Mouse (Mus musculus): ENCODE results near the gene Hoga1. TPM values are rescaled to one million over a fixed set of nuclear protein-coding genes. Genes with fewer than 3 reads are reported as not detected.

Gene Hoga1
- polyA plus RNA-seq, 1 experiment from 2014 or later: 1.2 TPM

- Histone ChIP-seq H3K9ac (replicated peaks; ENCODE audit: low read length) (no peak overlapping the region), H3K36me3 (replicated peaks; ENCODE audit: control insufficient read depth, insufficient read depth, low read depth, low read length) (no peaks in the 10 kb centered on the region), H3K9me3 (replicated peaks; ENCODE audit: control insufficient read depth, low read length) (no peaks in the 10 kb centered on the region), H3K4me1 (ENCODE audit: control insufficient read depth, insufficient read depth, low read length) (peaks cover 2% of the 10 kb centered on the region; the same call in 1 of the 2 replicates), H3K27me3 (ENCODE audit: control insufficient read depth, insufficient read depth, low read length) (no peaks in the 10 kb centered on the region), H3K4me3 (ENCODE audit: low read depth, low read length) (no peak overlapping the region), H3K4me2 (ENCODE audit: low read depth, low read length) (no peak overlapping the region), H3K27ac (replicated peaks; ENCODE audit: low read depth, low read length) (no peak overlapping the region)
- no peak for DNase-seq (ENCODE audit: low spot score)
- WGBS: 75% methylated on average over 3 of the region's 3 CpGs
- ATAC-seq (replicated peaks; ENCODE audit: insufficient number of reproducible peaks, low FRiP score, low TSS enrichment, low read depth): no peak
These were observed 39.8 kb upstream of the Hoga1 start for GRCm38 (mm10) chr19:42005616-42006015.

DNA sequence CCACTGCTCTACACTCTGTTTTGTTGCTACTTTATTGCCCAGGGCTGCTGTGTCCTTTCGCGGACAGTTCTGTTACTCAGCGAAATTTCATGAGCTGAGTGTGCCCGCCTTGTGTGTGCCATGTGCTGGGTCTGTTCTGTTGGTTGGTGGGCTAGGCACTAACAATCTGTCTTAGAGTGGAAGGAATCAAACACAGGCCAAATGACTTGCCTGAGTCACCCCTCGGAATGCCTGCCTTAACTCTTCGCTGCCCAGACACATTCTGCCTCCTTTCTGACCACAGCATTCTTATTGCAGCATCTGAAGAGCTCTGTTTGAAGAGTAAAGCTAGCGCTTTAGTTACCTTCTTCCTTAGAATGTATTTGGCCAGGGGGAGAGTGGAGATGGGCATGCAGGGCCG, 38.8 kb upstream of the Hoga1 start:
- WGBS: 66% methylated on average over 8 of the region's 8 CpGs
- ATAC-seq (replicated peaks; ENCODE audit: insufficient number of reproducible peaks, low FRiP score, low TSS enrichment, low read depth) (no peak), DNase-seq (ENCODE audit: low spot score) (no peak)
- Histone ChIP-seq H3K9ac (replicated peaks; ENCODE audit: low read length) (no peak overlapping the region), H3K4me1 (ENCODE audit: control insufficient read depth, insufficient read depth, low read length) (peaks cover 2% of the 10 kb centered on the region; the same call in 1 of the 2 replicates), H3K27ac (replicated peaks; ENCODE audit: low read depth, low read length) (no peak overlapping the region), H3K27me3 (ENCODE audit: control insufficient read depth, insufficient read depth, low read length) (no peaks in the 10 kb centered on the region), H3K4me3 (ENCODE audit: low read depth, low read length) (no peak overlapping the region), H3K9me3 (replicated peaks; ENCODE audit: control insufficient read depth, low read length) (no peaks in the 10 kb centered on the region), H3K4me2 (ENCODE audit: low read depth, low read length) (no peak overlapping the region), H3K36me3 (replicated peaks; ENCODE audit: control insufficient read depth, insufficient read depth, low read depth, low read length) (no peaks in the 10 kb centered on the region)

DNA sequence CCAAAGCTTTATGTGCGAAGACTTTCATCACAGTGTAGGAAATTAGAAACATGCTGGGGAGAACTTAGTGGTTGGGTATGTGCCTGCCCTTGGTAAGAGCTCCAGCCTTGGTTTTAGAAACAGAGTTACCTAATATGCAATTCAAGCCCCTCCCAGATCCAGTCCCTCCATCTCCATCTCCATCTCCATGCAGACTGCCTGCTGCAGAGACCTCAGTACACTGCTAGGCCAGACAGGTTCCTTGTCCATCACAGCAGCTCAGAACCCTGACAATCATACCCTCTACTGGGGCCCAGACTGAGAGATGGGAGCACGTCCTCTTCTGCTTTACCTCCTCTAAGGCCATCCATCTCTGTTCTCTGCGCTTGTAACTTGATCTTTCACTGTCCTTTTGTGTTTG, 36.8 kb upstream of the Hoga1 start:
- no peak overlapping the region for H3K4me3 ChIP-seq (ENCODE audit: low read depth, low read length)
- no peak overlapping the region for H3K27ac ChIP-seq (replicated peaks; ENCODE audit: low read depth, low read length)
- H3K9me3 ChIP-seq (replicated peaks; ENCODE audit: control insufficient read depth, low read length): no peaks in the 10 kb centered on the region
- ATAC-seq (replicated peaks; ENCODE audit: insufficient number of reproducible peaks, low FRiP score, low TSS enrichment, low read depth): no peak
- no peak for DNase-seq (ENCODE audit: low spot score)
- 45% methylated on average over 3 of the region's 3 CpGs for WGBS
- H3K36me3 ChIP-seq (replicated peaks; ENCODE audit: control insufficient read depth, insufficient read depth, low read depth, low read length): no peaks in the 10 kb centered on the region
- H3K4me1 ChIP-seq (ENCODE audit: control insufficient read depth, insufficient read depth, low read length): peaks cover 2% of the 10 kb centered on the region; the same call in 1 of the 2 replicates
- H3K27me3 ChIP-seq (ENCODE audit: control insufficient read depth, insufficient read depth, low read length): no peaks in the 10 kb centered on the region
- no peak overlapping the region for H3K4me2 ChIP-seq (ENCODE audit: low read depth, low read length)
- no peak overlapping the region for H3K9ac ChIP-seq (replicated peaks; ENCODE audit: low read length)

GRCm38 (mm10) chr19:42009067-42009466, 36.3 kb upstream of the Hoga1 start:
- H3K27ac ChIP-seq (replicated peaks; ENCODE audit: low read depth, low read length): no peak overlapping the region
- DNase-seq (ENCODE audit: low spot score): no peak
- peaks cover 2% of the 10 kb centered on the region; the same call in 1 of the 2 replicates for H3K4me1 ChIP-seq (ENCODE audit: control insufficient read depth, insufficient read depth, low read length)

GRCm38 (mm10) chr19:42010436-42010835, 35.0 kb upstream of the Hoga1 start:
- DNase-seq (ENCODE audit: low spot score): no peak
- peaks cover 2% of the 10 kb centered on the region; the same call in 1 of the 2 replicates for H3K4me1 ChIP-seq (ENCODE audit: control insufficient read depth, insufficient read depth, low read length)
- 70% methylated on average over 4 of the region's 4 CpGs for WGBS
- no peaks in the 10 kb centered on the region for H3K9me3 ChIP-seq (replicated peaks; ENCODE audit: control insufficient read depth, low read length)
- H3K36me3 ChIP-seq (replicated peaks; ENCODE audit: control insufficient read depth, insufficient read depth, low read depth, low read length): no peaks in the 10 kb centered on the region
- no peak overlapping the region for H3K4me2 ChIP-seq (ENCODE audit: low read depth, low read length)
- no peak overlapping the region for H3K27ac ChIP-seq (replicated peaks; ENCODE audit: low read depth, low read length)
- ATAC-seq (replicated peaks; ENCODE audit: insufficient number of reproducible peaks, low FRiP score, low TSS enrichment, low read depth): no peak
- no peak overlapping the region for H3K4me3 ChIP-seq (ENCODE audit: low read depth, low read length)
- H3K27me3 ChIP-seq (ENCODE audit: control insufficient read depth, insufficient read depth, low read length): no peaks in the 10 kb centered on the region
- H3K9ac ChIP-seq (replicated peaks; ENCODE audit: low read length): no peak overlapping the region; the same call in 1 of the 2 replicates

More at GRCm38 (mm10) chr19:42009067-42009466, 36.3 kb upstream of the Hoga1 start:
- Histone ChIP-seq H3K4me3 (ENCODE audit: low read depth, low read length) (no peak overlapping the region), H3K9me3 (replicated peaks; ENCODE audit: control insufficient read depth, low read length) (no peaks in the 10 kb centered on the region), H3K9ac (replicated peaks; ENCODE audit: low read length) (no peak overlapping the region), H3K36me3 (replicated peaks; ENCODE audit: control insufficient read depth, insufficient read depth, low read depth, low read length) (no peaks in the 10 kb centered on the region), H3K4me2 (ENCODE audit: low read depth, low read length) (no peak overlapping the region), H3K27me3 (ENCODE audit: control insufficient read depth, insufficient read depth, low read length) (no peaks in the 10 kb centered on the region)
- no peak for ATAC-seq (replicated peaks; ENCODE audit: insufficient number of reproducible peaks, low FRiP score, low TSS enrichment, low read depth)
- WGBS: 46% methylated on average over 7 of the region's 7 CpGs

- Histone ChIP-seq H3K27me3 (ENCODE audit: control insufficient read depth, insufficient read depth, low read length) (no peaks in the 10 kb centered on the region), H3K9ac (replicated peaks; ENCODE audit: low read length) (no peak overlapping the region), H3K36me3 (replicated peaks; ENCODE audit: control insufficient read depth, insufficient read depth, low read depth, low read length) (no peaks in the 10 kb centered on the region), H3K4me3 (ENCODE audit: low read depth, low read length) (no peak overlapping the region), H3K4me2 (ENCODE audit: low read depth, low read length) (no peak overlapping the region), H3K4me1 (ENCODE audit: control insufficient read depth, insufficient read depth, low read length) (peaks cover 2% of the 10 kb centered on the region; the same call in 1 of the 2 replicates), H3K9me3 (replicated peaks; ENCODE audit: control insufficient read depth, low read length) (no peaks in the 10 kb centered on the region), H3K27ac (replicated peaks; ENCODE audit: low read depth, low read length) (no peak overlapping the region)
- DNase-seq (ENCODE audit: low spot score) (no peak), ATAC-seq (replicated peaks; ENCODE audit: insufficient number of reproducible peaks, low FRiP score, low TSS enrichment, low read depth) (no peak)
- WGBS: 80% methylated on average over 7 of the region's 7 CpGs
These were observed 34.3 kb upstream of the Hoga1 start for GRCm38 (mm10) chr19:42011123-42011522.

DNA sequence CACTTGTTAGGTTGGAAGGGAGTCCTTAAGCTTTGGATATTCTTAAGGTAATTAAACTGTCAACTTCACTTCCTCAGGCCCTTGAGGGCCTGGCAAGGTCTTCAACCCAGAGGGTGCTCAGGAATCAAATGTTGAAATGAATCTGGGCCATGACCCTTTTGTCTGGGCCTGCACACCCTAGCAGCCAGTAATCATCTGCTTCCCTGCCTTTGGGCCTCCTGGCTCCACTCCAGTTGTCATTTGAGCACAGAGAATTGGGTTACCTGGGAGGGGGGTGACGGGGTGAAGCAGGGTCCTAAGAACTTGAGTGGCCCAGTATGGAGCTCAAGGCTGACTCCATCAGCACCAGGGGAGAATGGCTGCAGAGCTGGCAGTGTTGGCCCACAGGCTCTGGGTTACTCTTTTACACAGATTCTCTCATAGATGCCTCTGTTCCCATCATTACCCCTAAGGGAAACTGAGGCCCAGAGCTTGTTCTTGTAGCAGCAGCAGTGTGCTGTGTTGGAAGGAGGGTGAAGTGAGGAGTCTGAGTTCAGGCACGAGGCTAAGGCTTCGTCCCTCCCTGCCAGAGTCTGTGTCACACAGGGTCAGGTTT, 31.1 kb upstream of the Hoga1 start:
- Histone ChIP-seq H3K4me3 (ENCODE audit: low read depth, low read length) (no peak overlapping the region), H3K27me3 (ENCODE audit: control insufficient read depth, insufficient read depth, low read length) (no peaks in the 10 kb centered on the region), H3K9me3 (replicated peaks; ENCODE audit: control insufficient read depth, low read length) (no peaks in the 10 kb centered on the region), H3K4me2 (ENCODE audit: low read depth, low read length) (no peak overlapping the region), H3K27ac (replicated peaks; ENCODE audit: low read depth, low read length) (no peak overlapping the region), H3K36me3 (replicated peaks; ENCODE audit: control insufficient read depth, insufficient read depth, low read depth, low read length) (no peaks in the 10 kb centered on the region), H3K4me1 (ENCODE audit: control insufficient read depth, insufficient read depth, low read length) (peaks cover 6% of the 10 kb centered on the region; the same call in 1 of the 2 replicates), H3K9ac (replicated peaks; ENCODE audit: low read length) (no peak overlapping the region)
- DNase-seq (ENCODE audit: low spot score) (no peak), ATAC-seq (replicated peaks; ENCODE audit: insufficient number of reproducible peaks, low FRiP score, low TSS enrichment, low read depth) (no peak; the same call in 1 of the 2 replicates)
- 81% methylated on average over 3 of the region's 3 CpGs for WGBS

GRCm38 (mm10) chr19:42015001-42015400, 30.4 kb upstream of the Hoga1 start:
- H3K4me1 ChIP-seq (ENCODE audit: control insufficient read depth, insufficient read depth, low read length): peaks cover 6% of the 10 kb centered on the region; the same call in 1 of the 2 replicates
- 80% methylated on average over 6 of the region's 6 CpGs for WGBS
- no peak overlapping the region for H3K27ac ChIP-seq (replicated peaks; ENCODE audit: low read depth, low read length)
- H3K9me3 ChIP-seq (replicated peaks; ENCODE audit: control insufficient read depth, low read length): no peaks in the 10 kb centered on the region
- H3K36me3 ChIP-seq (replicated peaks; ENCODE audit: control insufficient read depth, insufficient read depth, low read depth, low read length): no peaks in the 10 kb centered on the region
- ATAC-seq (replicated peaks; ENCODE audit: insufficient number of reproducible peaks, low FRiP score, low TSS enrichment, low read depth): no peak
- DNase-seq (ENCODE audit: low spot score): no peak
- no peak overlapping the region for H3K4me2 ChIP-seq (ENCODE audit: low read depth, low read length)
- H3K27me3 ChIP-seq (ENCODE audit: control insufficient read depth, insufficient read depth, low read length): no peaks in the 10 kb centered on the region
- no peak overlapping the region for H3K9ac ChIP-seq (replicated peaks; ENCODE audit: low read length)
- no peak overlapping the region for H3K4me3 ChIP-seq (ENCODE audit: low read depth, low read length)
